Mouse (Mus musculus): Measurements from ENCODE around the gene Pknox2. TPM values are rescaled to one million over a fixed set of nuclear protein-coding genes. Genes with fewer than 3 reads are reported as not detected.

Gene Pknox2
- total and polyA plus RNA-seq, 2 experiments from 2014 or later = 26.1 to 27.9 TPM

- Histone ChIP-seq H3K4me3 (ENCODE audit: low read depth, low read length) (no peak overlapping the region), H3K4me2 (ENCODE audit: low read depth) (no peak overlapping the region), H3K9me3 (ENCODE audit: low read length) (no peaks in the 10 kb centered on the region), H3K9ac (no peak overlapping the region), H3K4me1 (ENCODE audit: insufficient read depth) (peaks cover 10% of the 10 kb centered on the region), H3K36me3 (ENCODE audit: insufficient read depth) (no peaks in the 10 kb centered on the region), H3K27ac (ENCODE audit: low read depth, low read length) (no peak overlapping the region), H3K27me3 (ENCODE audit: insufficient read depth, low read length) (no peaks in the 10 kb centered on the region)
- ATAC-seq (peak; percentile 21; the same call in 1 of the 2 replicates), DNase-seq (peak; percentile 30)
- no peak for TF ChIP-seq CTCF (IDR thresholded peaks at IDR 0.05; ENCODE audit: low read depth)
- WGBS = 61% methylated on average over 6 of the region's 6 CpGs
Observed at GRCm38 (mm10) chr9:37120801-37121200, 26.4 kb downstream of the Pknox2 start.

- no peaks in the 10 kb centered on the region for H3K36me3 ChIP-seq (ENCODE audit: insufficient read depth)
- no peaks in the 10 kb centered on the region for H3K9me3 ChIP-seq (ENCODE audit: low read length)
- DNase-seq (no peak), ATAC-seq (no peak)
- no peak overlapping the region for H3K4me3 ChIP-seq (ENCODE audit: low read depth, low read length)
- H3K27ac ChIP-seq (ENCODE audit: low read depth, low read length) = no peak overlapping the region
- no peak overlapping the region for H3K9ac ChIP-seq
- 0 out of 2 replicates have a peak, but pooled peaks cover under 1% of the 10 kb centered on the region for H3K4me1 ChIP-seq (ENCODE audit: insufficient read depth)
- 92% methylated on average over 2 of the region's 2 CpGs for WGBS
- no peak for TF ChIP-seq CTCF (IDR thresholded peaks at IDR 0.05; ENCODE audit: low read depth)
- no peaks in the 10 kb centered on the region for H3K27me3 ChIP-seq (ENCODE audit: insufficient read depth, low read length)
- H3K4me2 ChIP-seq (ENCODE audit: low read depth) = no peak overlapping the region
Observed at GRCm38 (mm10) chr9:37117529-37117928, 29.7 kb downstream of the Pknox2 start.

GRCm38 (mm10) chr9:37116632-37117413, 30.4 kb downstream of the Pknox2 start:
- H3K9me3 ChIP-seq (ENCODE audit: low read length) = no peaks in the 10 kb centered on the region
- no peaks in the 10 kb centered on the region for H3K4me1 ChIP-seq (ENCODE audit: insufficient read depth)
- H3K27ac ChIP-seq (ENCODE audit: low read depth, low read length) = no peak overlapping the region
- no peaks in the 10 kb centered on the region for H3K36me3 ChIP-seq (ENCODE audit: insufficient read depth)
- TF ChIP-seq CTCF (IDR thresholded peaks at IDR 0.05; ENCODE audit: low read depth) = no peak
- DNase-seq = no peak
- H3K27me3 ChIP-seq (ENCODE audit: insufficient read depth, low read length) = no peaks in the 10 kb centered on the region
- no peak overlapping the region for H3K9ac ChIP-seq
- WGBS = 53% methylated on average over 9 of the region's 9 CpGs
- ATAC-seq = no peak
- no peak overlapping the region for H3K4me3 ChIP-seq (ENCODE audit: low read depth, low read length)
- no peak overlapping the region for H3K4me2 ChIP-seq (ENCODE audit: low read depth)

- DNase-seq (no peak), ATAC-seq (no peak)
- WGBS = 49% methylated on average over 7 of the region's 7 CpGs
- Histone ChIP-seq H3K27me3 (ENCODE audit: insufficient read depth, low read length) (no peaks in the 10 kb centered on the region), H3K4me3 (ENCODE audit: low read depth, low read length) (no peak overlapping the region), H3K4me1 (ENCODE audit: insufficient read depth) (no peaks in the 10 kb centered on the region), H3K9ac (no peak overlapping the region), H3K4me2 (ENCODE audit: low read depth) (no peak overlapping the region), H3K9me3 (ENCODE audit: low read length) (no peaks in the 10 kb centered on the region), H3K27ac (ENCODE audit: low read depth, low read length) (no peak overlapping the region), H3K36me3 (ENCODE audit: insufficient read depth) (no peaks in the 10 kb centered on the region)
- no peak for TF ChIP-seq CTCF (IDR thresholded peaks at IDR 0.05; ENCODE audit: low read depth)
Observed at GRCm38 (mm10) chr9:37115820-37116219, 31.4 kb downstream of the Pknox2 start.

- DNase-seq (peak; percentile 16), ATAC-seq (peak; percentile 80)
- Histone ChIP-seq H3K27me3 (ENCODE audit: insufficient read depth, low read length) (no peaks in the 10 kb centered on the region), H3K4me3 (ENCODE audit: low read depth, low read length) (no peak overlapping the region), H3K9ac (no peak overlapping the region), H3K4me1 (ENCODE audit: insufficient read depth) (no peaks in the 10 kb centered on the region), H3K4me2 (ENCODE audit: low read depth) (no peak overlapping the region), H3K27ac (ENCODE audit: low read depth, low read length) (no peak overlapping the region), H3K36me3 (ENCODE audit: insufficient read depth) (no peaks in the 10 kb centered on the region), H3K9me3 (ENCODE audit: low read length) (no peaks in the 10 kb centered on the region)
- WGBS = 23% methylated on average over 9 of the region's 9 CpGs
- TF ChIP-seq CTCF (IDR thresholded peaks at IDR 0.05; ENCODE audit: low read depth) = no peak; the same call in 1 of the 2 replicates
Observed at GRCm38 (mm10) chr9:37114286-37115267, 32.6 kb downstream of the Pknox2 start.

GRCm38 (mm10) chr9:37107546-37107945, 39.7 kb downstream of the Pknox2 start:
- Histone ChIP-seq H3K4me2 (ENCODE audit: low read depth) (no peak overlapping the region), H3K4me1 (ENCODE audit: insufficient read depth) (no peaks in the 10 kb centered on the region), H3K27me3 (ENCODE audit: insufficient read depth, low read length) (no peaks in the 10 kb centered on the region), H3K36me3 (ENCODE audit: insufficient read depth) (no peaks in the 10 kb centered on the region), H3K4me3 (ENCODE audit: low read depth, low read length) (no peak overlapping the region), H3K27ac (ENCODE audit: low read depth, low read length) (no peak overlapping the region), H3K9ac (no peak overlapping the region), H3K9me3 (ENCODE audit: low read length) (no peaks in the 10 kb centered on the region)
- 44% methylated on average over 2 of the region's 2 CpGs for WGBS
- ATAC-seq = no peak
- TF ChIP-seq CTCF (IDR thresholded peaks at IDR 0.05; ENCODE audit: low read depth) = no peak
- DNase-seq = no peak
